ENCODE assay signal across 18 mouse cellular contexts in genomic region chr4:154630763-154631162, GRCm38 (mm10). TPM values are rescaled to one million over a fixed set of nuclear protein-coding genes. Genes with fewer than 3 reads are reported as not detected.
DNase-seq lines count a peak whose midpoint lies in the region; ATAC-seq and TF ChIP-seq lines count a peak whose summit lies in the region.
"Had no signal": no experiment of that assay in that cellular context is flagged by ENCODE, and none has a peak within 500 bp of the region (broad histone marks: within the 10 kb centered on the region; RNA-seq: fewer than 3 reads in every experiment).

No protein-coding gene starts in this region.

- H3K27me3 ChIP-seq in heart, embryonic 12.5 days (replicated peaks), result peaks cover 57% of the 10 kb centered on the region
- 0 out of 2 replicates have a peak, but pooled peaks cover 5% of the 10 kb centered on the region for H3K27me3 ChIP-seq in forebrain, embryonic 16.5 days (replicated peaks; ENCODE audit: control insufficient read depth, insufficient read depth, low read length)

- no peak overlapping the region for H3K9ac ChIP-seq in heart, embryonic 12.5 days
- peak overlapping the region; percentile 29; the same call in 1 of the 2 replicates for H3K9ac ChIP-seq in forebrain, embryonic 16.5 days (replicated peaks; ENCODE audit: low read depth, low read length)

- no peak overlapping the region for H3K4me3 ChIP-seq in heart, embryonic 12.5 days
- H3K4me3 ChIP-seq in layer of hippocampus, adult 2 months, result no peak overlapping the region
- H3K4me3 ChIP-seq in forebrain, embryonic 16.5 days (replicated peaks; ENCODE audit: low read length), result peak overlapping the region; percentile 13; the same call in 1 of the 2 replicates
- H3K4me3 ChIP-seq: midbrain, embryonic 10.5 days; myocyte had no signal

- H3K36me3 ChIP-seq in heart, embryonic 12.5 days, result no peaks in the 10 kb centered on the region
- no peaks in the 10 kb centered on the region for H3K36me3 ChIP-seq in forebrain, embryonic 16.5 days (ENCODE audit: control insufficient read depth, insufficient read depth)
- H3K36me3 ChIP-seq: midbrain, embryonic 10.5 days had no signal

- ATAC-seq in heart, embryonic 12.5 days (ENCODE audit: insufficient number of reproducible peaks, low FRiP score), result no peak
- no peak for ATAC-seq in forebrain, embryonic 16.5 days

- no peaks in the 10 kb centered on the region for H3K9me3 ChIP-seq in heart, embryonic 12.5 days (replicated peaks)
- H3K9me3 ChIP-seq in forebrain, embryonic 16.5 days (ENCODE audit: control insufficient read depth, low read length), result no peaks in the 10 kb centered on the region
- H3K9me3 ChIP-seq: midbrain, embryonic 10.5 days had no signal

- peaks cover 75% of the 10 kb centered on the region for H3K4me1 ChIP-seq in heart, embryonic 12.5 days (replicated peaks)
- H3K4me1 ChIP-seq in forebrain, embryonic 16.5 days (replicated peaks; ENCODE audit: control insufficient read depth, insufficient read depth, low read length), result peaks cover 60% of the 10 kb centered on the region

- no peak for TF ChIP-seq CTCF in layer of hippocampus, adult 2 months (conservative IDR thresholded peaks at IDR 0.05)

- 47% methylated on average over 3 of the region's 3 CpGs for WGBS in heart, embryonic 12.5 days
- 45% methylated on average over 3 of the region's 3 CpGs for WGBS in forebrain, embryonic 16.5 days

- 0 out of 2 replicates have a peak overlapping the region, but pooled peaks have one; percentile 8 for H3K4me2 ChIP-seq in heart, embryonic 12.5 days
- peak overlapping the region; percentile 36 for H3K4me2 ChIP-seq in forebrain, embryonic 16.5 days (ENCODE audit: low read length)

- DNase-seq in heart, adult 11 months, result no peak
- no peak for DNase-seq in layer of hippocampus, adult 2 months (ENCODE audit: low spot score in 2 of 2)
- DNase-seq in layer of hippocampus, postnatal 36 days, result no peak
- DNase-seq in lung, postnatal 36 days, result peak; percentile 35
- DNase-seq in adrenal gland, postnatal 36 days, result no peak
- DNase-seq in spleen, adult 18-20 months, result no peak
- DNase-seq: adrenal gland, postnatal 10 days; cerebellum, postnatal 14 days; heart, adult 18-20 months; kidney, postnatal 36 days; thymus, adult 2 months had no signal

- no peak overlapping the region for H3K27ac ChIP-seq in heart, embryonic 12.5 days (ENCODE audit: poor library complexity, severe bottlenecking)
- H3K27ac ChIP-seq in layer of hippocampus, adult 2 months, result 0 out of 2 replicates have a peak overlapping the region, but pooled peaks have one; percentile 23
- no peak overlapping the region for H3K27ac ChIP-seq in forebrain, embryonic 16.5 days (ENCODE audit: low read length)
- H3K27ac ChIP-seq: midbrain, embryonic 10.5 days had no signal

RNA-seq across cellular contexts. Expression of gene Prdm16, which starts 5.9 kb away (rescaled TPM):
- 21.8 and 23.0 TPM in 2 replicates for polyA plus RNA-seq in heart, embryonic 12.5 days (2016; fragmentation: Nextera tagmentation; extraction: Ambion mirVana)
- total RNA-seq in layer of hippocampus, adult 2 months (2021), result 10 to 100 TPM; 10.8 to 11.5 TPM
- 10 to 100 TPM in 1 of 2 experiments, 1 to 10 TPM in 1; 9.4 to 11.8 TPM for total RNA-seq in layer of hippocampus, postnatal 36 days (2021)
- 29.8 and 35.0 TPM in 2 replicates for polyA plus RNA-seq in forebrain, embryonic 16.5 days (2015; fragmentation: Nextera tagmentation; extraction: Ambion mirVana)
- total RNA-seq in adrenal gland, postnatal 36 days (2021), result 1 to 10 TPM; 4.2 to 6.4 TPM
- polyA plus RNA-seq: myocyte had no signal

RNA-seq across cellular contexts. Expression of gene Actrt2, which starts 36.9 kb away (rescaled TPM):
- polyA plus RNA-seq in heart, embryonic 12.5 days (2016; fragmentation: Nextera tagmentation; extraction: Ambion mirVana), result not detected in 2 replicates
- not detected for total RNA-seq in layer of hippocampus, adult 2 months (2021)
- not detected for total RNA-seq in layer of hippocampus, postnatal 36 days (2021)
- not detected in 2 replicates for polyA plus RNA-seq in forebrain, embryonic 16.5 days (2015; fragmentation: Nextera tagmentation; extraction: Ambion mirVana)
- total RNA-seq in adrenal gland, postnatal 36 days (2021), result not detected
- total RNA-seq: adrenal gland, postnatal 10 days; heart, adult 18-20 months; left cerebral cortex, postnatal 10 days had no signal
- polyA plus RNA-seq: liver, embryonic 16.5 days; midbrain, embryonic 10.5 days; myocyte; small intestine, adult 2 months had no signal
